Mouse (Mus musculus): ENCODE results near the gene Taar5. TPM values are rescaled to one million over a fixed set of nuclear protein-coding genes. Genes with fewer than 3 reads are reported as not detected.
A peak's percentile ranks its signal among the peaks of the same experiment; 100 is the strongest.

Taar5 gene
- polyA plus RNA-seq, 1 experiment from 2014 or later, result not detected

DNA sequence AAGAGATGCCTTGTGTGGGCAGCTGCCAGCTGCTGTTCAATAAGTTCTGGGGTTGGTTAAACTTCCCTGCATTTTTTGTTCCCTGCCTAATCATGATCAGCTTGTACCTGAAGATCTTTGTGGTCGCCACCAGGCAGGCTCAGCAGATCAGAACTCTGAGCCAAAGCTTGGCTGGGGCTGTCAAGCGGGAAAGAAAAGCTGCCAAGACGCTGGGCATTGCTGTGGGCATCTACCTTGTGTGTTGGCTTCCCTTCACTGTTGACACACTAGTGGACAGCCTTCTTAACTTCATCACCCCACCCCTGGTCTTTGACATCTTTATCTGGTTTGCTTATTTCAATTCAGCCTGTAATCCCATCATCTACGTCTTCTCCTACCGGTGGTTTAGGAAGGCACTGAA is 750 bp downstream of the Taar5 start:
- no peak for DNase-seq (ENCODE audit: low spot score)
- no peaks in the 10 kb centered on the region for H3K4me1 ChIP-seq
- WGBS, result 76% methylated on average over 5 of the region's 5 CpGs
- no peak overlapping the region for H3K27ac ChIP-seq
- H3K9me3 ChIP-seq, result no peaks in the 10 kb centered on the region
- no peaks in the 10 kb centered on the region for H3K27me3 ChIP-seq (ENCODE audit: insufficient read depth, poor library complexity, severe bottlenecking)
- H3K36me3 ChIP-seq, result no peaks in the 10 kb centered on the region
- H3K4me3 ChIP-seq, result no peak overlapping the region

DNA sequence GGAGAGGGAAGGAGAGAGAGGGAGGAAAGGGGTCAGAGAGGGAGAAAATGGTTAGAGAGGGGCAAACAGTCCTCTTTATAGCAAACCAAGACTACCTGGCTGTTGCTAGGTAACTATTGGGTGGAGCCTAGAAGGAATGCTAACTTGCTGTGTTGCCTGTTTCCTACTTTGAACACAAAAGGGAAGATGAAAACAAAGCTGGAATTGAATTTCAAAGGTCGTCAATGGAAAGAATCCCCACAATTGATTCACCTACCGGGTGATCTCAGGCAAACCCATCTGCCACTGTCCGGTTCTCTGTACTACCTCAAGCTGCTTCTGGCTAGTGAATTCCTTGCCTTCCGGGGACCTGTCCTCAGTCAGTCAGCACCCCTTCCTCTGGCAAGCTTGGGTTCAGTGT is 7.5 kb downstream of the Taar5 start:
- Histone ChIP-seq H3K4me3 (no peak overlapping the region), H3K4me1 (no peaks in the 10 kb centered on the region), H3K27me3 (ENCODE audit: insufficient read depth, poor library complexity, severe bottlenecking) (no peaks in the 10 kb centered on the region), H3K27ac (no peak overlapping the region), H3K36me3 (no peaks in the 10 kb centered on the region), H3K9me3 (no peaks in the 10 kb centered on the region)
- 52% methylated on average over 4 of the region's 4 CpGs for WGBS
- DNase-seq (ENCODE audit: low spot score), result no peak

DNA sequence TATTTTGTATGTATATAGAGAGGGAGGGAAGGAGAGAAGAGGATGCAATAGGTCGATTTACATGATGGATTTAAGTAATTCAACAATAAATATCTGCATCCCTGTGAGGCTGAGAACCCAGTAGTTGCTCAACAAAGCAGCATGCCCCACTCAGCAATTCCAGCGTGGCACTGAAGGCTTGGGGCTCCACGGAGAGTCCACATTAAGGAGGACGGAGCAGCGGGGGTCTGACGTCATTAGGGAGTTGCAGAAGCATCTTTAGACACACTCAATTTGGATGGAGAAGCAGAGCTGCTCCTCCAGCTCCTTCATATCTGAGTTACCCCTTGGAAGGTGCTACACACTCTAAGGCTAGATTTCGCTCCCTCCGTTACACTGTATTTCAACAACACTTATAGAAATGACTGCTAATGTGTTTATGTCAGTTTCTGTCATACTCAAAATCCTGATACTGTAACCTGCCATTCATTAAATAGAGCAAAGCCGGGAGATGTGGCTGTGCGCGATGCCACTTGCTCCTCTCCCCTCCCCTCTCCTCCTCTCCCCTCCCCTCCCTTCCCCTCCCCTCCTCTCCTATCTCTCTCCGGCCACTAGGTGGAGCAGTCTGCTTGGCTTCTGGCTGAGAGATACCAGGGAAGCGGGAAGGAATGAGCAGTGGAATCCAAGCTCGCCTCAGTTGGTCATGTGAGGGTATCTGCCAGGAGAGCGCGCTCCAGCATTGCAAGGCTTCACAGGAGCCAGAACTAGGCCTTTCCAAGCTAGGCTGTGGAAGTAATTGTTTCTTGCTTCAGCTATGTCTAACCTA is 8.6 kb downstream of the Taar5 start:
- 41% methylated on average over 16 of the region's 16 CpGs for WGBS
- Histone ChIP-seq H3K27me3 (ENCODE audit: insufficient read depth, poor library complexity, severe bottlenecking) (no peaks in the 10 kb centered on the region), H3K27ac (no peak overlapping the region), H3K4me3 (no peak overlapping the region), H3K9me3 (no peaks in the 10 kb centered on the region), H3K4me1 (no peaks in the 10 kb centered on the region), H3K36me3 (no peaks in the 10 kb centered on the region)
- peak; percentile 84 for DNase-seq (ENCODE audit: low spot score)

DNA sequence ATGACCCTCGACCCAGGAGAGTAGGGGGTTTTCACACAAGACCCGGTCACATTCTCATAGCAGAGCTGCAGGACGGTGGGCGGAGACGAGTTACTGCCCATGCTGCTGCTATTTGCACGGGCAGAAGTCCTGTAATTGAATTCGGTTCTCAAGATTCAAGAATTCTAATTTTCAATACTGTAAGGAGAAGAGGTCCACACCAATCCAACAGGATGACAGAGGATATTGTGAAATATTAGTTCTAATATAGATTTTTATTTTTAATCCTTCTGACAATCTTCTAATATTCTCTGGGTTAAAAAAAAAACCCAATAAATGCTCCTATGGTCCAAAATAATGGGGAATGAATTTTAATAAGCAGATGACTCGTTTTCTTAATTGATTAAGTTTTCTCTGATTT is 15.0 kb downstream of the Taar5 start, which contains the start of gene Taar6:
Gene Taar6, minus strand, starts transcription at position 101 of the 400 bp plus-strand sequence.
- DNase-seq (ENCODE audit: low spot score), result no peak
- Histone ChIP-seq H3K4me3 (no peak within 1 kb of the TSS), H3K36me3 (0 out of 2 replicates have a peak, but pooled peaks cover 2% of the 10 kb centered on the region), H3K4me1 (no peaks in the 10 kb centered on the region), H3K27ac (no peak within 1 kb of the TSS), H3K9me3 (no peaks in the 10 kb centered on the region), H3K27me3 (ENCODE audit: insufficient read depth, poor library complexity, severe bottlenecking) (peaks cover 4% of the 10 kb centered on the region; the same call in 1 of the 2 replicates)
- 76% methylated on average over 8 of the region's 8 CpGs for WGBS

DNA sequence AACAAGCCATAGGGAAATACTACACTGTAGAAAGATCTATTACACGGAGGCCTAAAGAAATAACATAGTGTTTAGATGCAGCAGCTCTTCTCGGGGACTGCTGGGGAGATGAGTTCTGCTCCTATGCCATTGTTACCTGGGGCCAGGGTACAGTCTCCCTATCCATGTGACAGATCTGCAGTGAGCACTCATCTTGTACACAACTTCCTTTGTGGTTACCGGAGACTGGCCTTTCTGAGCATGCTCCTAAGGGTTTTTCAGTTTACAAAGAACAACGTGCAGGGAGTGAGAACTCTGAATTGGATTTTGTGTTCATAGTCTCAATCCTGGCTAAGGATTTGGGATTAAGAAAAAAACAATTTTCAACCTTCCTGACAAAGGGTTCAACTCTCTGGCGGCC is 15.9 kb downstream of the Taar5 start:
- WGBS, result 82% methylated on average over 5 of the region's 5 CpGs
- no peaks in the 10 kb centered on the region for H3K4me1 ChIP-seq

DNA sequence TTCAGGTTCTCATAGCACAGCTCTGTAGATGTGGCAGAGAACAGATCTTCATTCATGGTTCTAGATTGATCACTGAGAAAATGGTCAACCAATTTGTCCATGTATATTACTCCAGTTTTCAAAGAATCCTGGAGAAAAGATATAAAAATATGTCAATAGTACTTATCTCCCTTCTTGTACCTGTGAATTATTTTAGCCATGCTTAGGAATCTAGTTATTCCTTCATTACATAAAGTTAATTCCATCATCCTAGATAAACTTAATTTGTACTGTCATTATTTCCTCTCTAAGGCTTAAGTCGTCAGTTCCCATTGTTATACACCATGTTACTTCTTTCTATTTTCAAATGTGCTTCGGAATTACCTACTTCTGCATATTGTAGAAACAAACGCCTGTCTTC is 22.9 kb downstream of the Taar5 start, which contains the start of gene Taar7a:
Gene Taar7a, minus strand, starts transcription at position 101 of the 400 bp plus-strand sequence.
- Histone ChIP-seq H3K27ac (no peak within 1 kb of the TSS), H3K36me3 (0 out of 2 replicates have a peak, but pooled peaks cover 2% of the 10 kb centered on the region), H3K9me3 (no peaks in the 10 kb centered on the region), H3K4me1 (no peaks in the 10 kb centered on the region), H3K4me3 (no peak within 1 kb of the TSS), H3K27me3 (ENCODE audit: insufficient read depth, poor library complexity, severe bottlenecking) (peaks cover 3% of the 10 kb centered on the region; the same call in 1 of the 2 replicates)
- no peak for DNase-seq (ENCODE audit: low spot score)
- 89% methylated on average over 3 of the region's 3 CpGs for WGBS

More for the DNA sequence above, 15.9 kb downstream of the Taar5 start:
- no peak for DNase-seq (ENCODE audit: low spot score)
- H3K9me3 ChIP-seq, result no peaks in the 10 kb centered on the region
- H3K36me3 ChIP-seq, result 0 out of 2 replicates have a peak, but pooled peaks cover 2% of the 10 kb centered on the region
- no peak overlapping the region for H3K4me3 ChIP-seq
- no peak overlapping the region for H3K27ac ChIP-seq
- peaks cover 4% of the 10 kb centered on the region; the same call in 1 of the 2 replicates for H3K27me3 ChIP-seq (ENCODE audit: insufficient read depth, poor library complexity, severe bottlenecking)

DNA sequence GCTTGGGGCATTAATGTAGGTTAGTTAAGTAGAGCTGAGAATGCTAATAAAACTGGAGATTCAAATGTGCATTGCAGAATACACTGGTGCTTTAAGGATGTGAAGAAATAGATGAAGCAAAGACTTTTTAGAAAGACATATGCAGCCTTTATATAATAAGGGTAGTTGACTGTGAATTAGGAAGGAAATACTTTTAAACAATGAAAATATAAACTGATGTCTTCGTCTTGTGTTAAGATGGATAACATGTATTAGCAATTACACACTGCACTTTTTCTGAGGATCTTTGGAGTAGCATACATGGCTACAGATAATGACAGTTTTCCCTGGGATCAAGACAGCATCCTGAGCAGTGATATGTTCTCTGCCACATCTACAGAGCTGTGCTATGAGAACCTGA is 29.1 kb downstream of the Taar5 start, which contains the start of gene Taar7b:
Gene Taar7b, plus strand, starts transcription at position 301 of the 400 bp plus-strand sequence.
- H3K4me1 ChIP-seq, result no peaks in the 10 kb centered on the region
- no peaks in the 10 kb centered on the region for H3K9me3 ChIP-seq
- H3K36me3 ChIP-seq, result no peaks in the 10 kb centered on the region
- DNase-seq (ENCODE audit: low spot score), result no peak
- no peak within 1 kb of the TSS for H3K4me3 ChIP-seq
- no peak within 1 kb of the TSS for H3K27ac ChIP-seq
- WGBS, result 78% methylated on average over 1 of the region's 1 CpGs
- no peaks in the 10 kb centered on the region for H3K27me3 ChIP-seq (ENCODE audit: insufficient read depth, poor library complexity, severe bottlenecking)

DNA sequence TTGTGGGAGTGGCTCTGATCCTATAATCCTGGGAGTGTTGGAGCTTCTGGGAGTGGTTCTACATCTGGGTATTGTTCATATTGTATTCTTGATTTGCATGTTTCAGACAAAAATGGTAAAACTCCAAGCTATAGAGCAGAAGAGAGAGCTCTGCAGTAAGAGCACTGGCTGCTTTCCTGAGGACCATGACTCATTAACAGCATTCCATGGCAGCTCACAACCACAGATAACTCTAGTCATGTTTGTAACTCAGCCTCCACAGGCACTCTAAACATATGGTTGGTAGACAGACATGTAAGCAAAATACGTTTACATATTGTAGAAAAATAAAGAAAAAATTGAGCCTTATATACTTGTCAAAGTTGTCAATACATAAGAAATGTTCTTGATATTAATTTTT is 35.9 kb downstream of the Taar5 start:
- 67% methylated on average over 1 of the region's 1 CpGs for WGBS
- H3K4me3 ChIP-seq, result no peak overlapping the region
- H3K4me1 ChIP-seq, result no peaks in the 10 kb centered on the region
- H3K9me3 ChIP-seq, result no peaks in the 10 kb centered on the region
- no peak for DNase-seq (ENCODE audit: low spot score)
- H3K36me3 ChIP-seq, result no peaks in the 10 kb centered on the region
- no peak overlapping the region for H3K27ac ChIP-seq
- H3K27me3 ChIP-seq (ENCODE audit: insufficient read depth, poor library complexity, severe bottlenecking), result no peaks in the 10 kb centered on the region

DNA sequence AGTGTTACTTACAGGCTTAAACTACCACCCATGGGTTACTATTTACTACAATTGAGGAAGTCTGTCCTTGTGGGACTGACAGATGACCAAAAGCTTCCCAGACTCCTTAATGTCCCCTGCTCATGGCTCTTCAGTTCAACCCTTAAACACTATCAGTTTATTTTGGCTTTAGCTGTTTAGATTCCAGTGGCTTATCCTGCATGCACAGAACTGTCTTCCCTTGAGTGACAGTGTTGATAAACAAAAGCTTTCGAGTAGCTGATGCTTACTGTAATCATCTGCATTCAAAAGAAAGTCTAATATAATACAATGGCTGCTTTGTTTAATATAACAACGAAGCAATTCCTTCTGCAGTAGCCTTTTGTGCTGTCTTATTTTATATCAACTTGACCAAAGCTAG is 36.5 kb downstream of the Taar5 start:
- no peak overlapping the region for H3K27ac ChIP-seq
- no peaks in the 10 kb centered on the region for H3K27me3 ChIP-seq (ENCODE audit: insufficient read depth, poor library complexity, severe bottlenecking)
- no peaks in the 10 kb centered on the region for H3K4me1 ChIP-seq
- H3K9me3 ChIP-seq, result no peaks in the 10 kb centered on the region
- no peak overlapping the region for H3K4me3 ChIP-seq
- WGBS, result 36% methylated on average over 2 of the region's 2 CpGs
- H3K36me3 ChIP-seq, result no peaks in the 10 kb centered on the region
- DNase-seq (ENCODE audit: low spot score), result no peak

DNA sequence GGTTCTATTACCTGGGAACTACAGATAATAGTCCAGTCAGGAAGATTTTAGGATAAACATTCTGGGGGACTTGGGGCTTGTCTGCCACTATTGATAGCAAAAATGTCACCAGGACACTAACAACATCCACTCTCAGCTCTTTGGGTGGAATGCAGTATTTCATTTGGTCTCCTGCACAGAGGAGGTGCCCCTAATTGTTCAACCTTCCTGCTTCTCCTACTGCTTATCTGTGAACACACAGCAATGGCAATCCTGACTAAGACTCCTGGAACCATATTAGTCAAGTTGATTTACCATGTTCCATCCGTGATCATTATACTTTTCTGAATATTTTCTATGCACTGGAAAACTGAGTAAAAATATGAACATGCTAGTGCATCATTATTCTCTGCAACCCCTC is 37.6 kb downstream of the Taar5 start:
- no peak for DNase-seq (ENCODE audit: low spot score)
- 86% methylated on average over 1 of the region's 1 CpGs for WGBS
- Histone ChIP-seq H3K9me3 (no peaks in the 10 kb centered on the region), H3K36me3 (no peaks in the 10 kb centered on the region), H3K4me3 (no peak overlapping the region), H3K27me3 (ENCODE audit: insufficient read depth, poor library complexity, severe bottlenecking) (no peaks in the 10 kb centered on the region), H3K4me1 (no peaks in the 10 kb centered on the region), H3K27ac (no peak overlapping the region)

Other genes with a start within 250 kb of the Taar5 start
- 94.5 and 118 TPM in 2 replicates for gene Rps12, start 183.4 kb upstream of the Taar5 start, polyA plus RNA-seq (2016; fragmentation: Nextera tagmentation; extraction: Ambion mirVana)
- 5.6 and 7.1 TPM in 2 replicates for gene Slc18b1, start 173.7 kb upstream of the Taar5 start, polyA plus RNA-seq (2016; fragmentation: Nextera tagmentation; extraction: Ambion mirVana)
- not detected in 2 replicates for gene Vnn3, start 119.2 kb upstream of the Taar5 start, polyA plus RNA-seq (2016; fragmentation: Nextera tagmentation; extraction: Ambion mirVana)
- 12.3 and 12.4 TPM in 2 replicates for gene Vnn1, start 76.0 kb upstream of the Taar5 start, polyA plus RNA-seq (2016; fragmentation: Nextera tagmentation; extraction: Ambion mirVana)
- gene Taar1, start 50.4 kb upstream of the Taar5 start, polyA plus RNA-seq (2016; fragmentation: Nextera tagmentation; extraction: Ambion mirVana), result not detected in 2 replicates
- 0.14 TPM in 1 of 2 replicates, not detected in the other for gene Taar2, start 32.1 kb upstream of the Taar5 start, polyA plus RNA-seq (2016; fragmentation: Nextera tagmentation; extraction: Ambion mirVana)
- gene Taar3, start 21.1 kb upstream of the Taar5 start, polyA plus RNA-seq (2016; fragmentation: Nextera tagmentation; extraction: Ambion mirVana), result not detected in 2 replicates
- not detected in 2 replicates for gene Taar4, start 10.2 kb upstream of the Taar5 start, polyA plus RNA-seq (2016; fragmentation: Nextera tagmentation; extraction: Ambion mirVana)
- gene Taar6, start 14.9 kb downstream of the Taar5 start, polyA plus RNA-seq (2016; fragmentation: Nextera tagmentation; extraction: Ambion mirVana), result not detected in 2 replicates
- not detected in 2 replicates for gene Taar7a, start 22.8 kb downstream of the Taar5 start, polyA plus RNA-seq (2016; fragmentation: Nextera tagmentation; extraction: Ambion mirVana)
- not detected in 2 replicates for gene Taar7b, start 29.2 kb downstream of the Taar5 start, polyA plus RNA-seq (2016; fragmentation: Nextera tagmentation; extraction: Ambion mirVana)
- gene Taar7d, start 56.5 kb downstream of the Taar5 start, polyA plus RNA-seq (2016; fragmentation: Nextera tagmentation; extraction: Ambion mirVana), result not detected in 2 replicates
- not detected in 2 replicates for gene Taar7e, start 66.9 kb downstream of the Taar5 start, polyA plus RNA-seq (2016; fragmentation: Nextera tagmentation; extraction: Ambion mirVana)
- gene Taar7f, start 78.8 kb downstream of the Taar5 start, polyA plus RNA-seq (2016; fragmentation: Nextera tagmentation; extraction: Ambion mirVana), result not detected in 2 replicates
- gene Taar8a, start 105.8 kb downstream of the Taar5 start, polyA plus RNA-seq (2016; fragmentation: Nextera tagmentation; extraction: Ambion mirVana), result not detected in 2 replicates
- gene Taar8b, start 121.6 kb downstream of the Taar5 start, polyA plus RNA-seq (2016; fragmentation: Nextera tagmentation; extraction: Ambion mirVana), result not detected in 2 replicates
- not detected in 2 replicates for gene Taar8c, start 131.2 kb downstream of the Taar5 start, polyA plus RNA-seq (2016; fragmentation: Nextera tagmentation; extraction: Ambion mirVana)
- not detected in 2 replicates for gene Taar9, start 138.8 kb downstream of the Taar5 start, polyA plus RNA-seq (2016; fragmentation: Nextera tagmentation; extraction: Ambion mirVana)
- 78.7 and 81.8 TPM in 2 replicates for gene Stx7, start 178.6 kb downstream of the Taar5 start, polyA plus RNA-seq (2016; fragmentation: Nextera tagmentation; extraction: Ambion mirVana)

All from heart, embryonic 10.5 days (tissue).